Mouse (Mus musculus) hindbrain, embryonic 15.5 days (tissue): ENCODE results near the gene Nell1. TPM values are rescaled to one million over a fixed set of nuclear protein-coding genes. Genes with fewer than 3 reads are reported as not detected.

Experiments
- ATAC-seq: fragments of 200-750 bp; cut with Nextera tagmentation; 2 replicates; pipeline ENCODE4 v1.8.0; 2017; ENCODE audit warnings: low read depth, moderate number of reproducible peaks, moderate TSS enrichment; ENCODE audit not compliant: low FRiP score
- H3K27ac ChIP-seq: fragments of 300-500 bp; sonication (generic); replicated peaks from 2 replicates; pipeline ENCODE4 v1.5.1; 2015; ENCODE audit warnings: mild to moderate bottlenecking, inconsistent platforms
- H3K27me3 ChIP-seq: fragments of 300-500 bp; sonication (generic); 2 replicates; pipeline ENCODE4 v1.6.1; 2015; ENCODE audit warnings: control low read depth, inconsistent platforms
- H3K36me3 ChIP-seq: fragments of 300-500 bp; sonication (generic); 2 replicates; pipeline ENCODE4 v1.6.1; 2015; ENCODE audit warnings: control low read depth, inconsistent platforms
- H3K4me1 ChIP-seq: fragments of 300-500 bp; sonication (generic); replicated peaks from 2 replicates; pipeline ENCODE4 v1.6.1; 2015; ENCODE audit warnings: control low read depth, inconsistent platforms
- H3K4me2 ChIP-seq: fragments of 300-500 bp; sonication (generic); 2 replicates; pipeline ENCODE4 v1.6.1; 2015; ENCODE audit warnings: moderate library complexity, mild to moderate bottlenecking, inconsistent platforms
- H3K4me3 ChIP-seq: fragments of 300-500 bp; sonication (generic); 2 replicates; pipeline ENCODE4 v1.5.1; 2015; ENCODE audit warnings: mild to moderate bottlenecking, inconsistent platforms
- H3K9ac ChIP-seq: fragments of 300-500 bp; sonication (generic); 2 replicates; pipeline ENCODE4 v1.6.1; 2015; ENCODE audit warnings: inconsistent platforms
- H3K9me3 ChIP-seq: fragments of 300-500 bp; sonication (generic); 2 replicates; pipeline ENCODE4 v1.6.1; 2016; ENCODE audit warnings: control low read depth, inconsistent platforms
- WGBS: fragments of 180-500 bp; shearing (Covaris S2); methylation state at CpG from one replicate; pipeline ENCODE4 v1.1.7; 2015; 5-methylcytosine and 5-hydroxymethylcytosine counted together
- polyA plus RNA-seq: library from polyadenylated mRNA; unstranded; fragments of >200 nt; fragmentation: Nextera tagmentation; extraction: Ambion mirVana; gene quantifications from 2 replicates; pipeline ENCODE4 v1.2.1, GENCODE M21; 2015

Nell1 gene
- polyA plus RNA-seq, 1 experiment from 2014 or later: 30.0 TPM

DNA sequence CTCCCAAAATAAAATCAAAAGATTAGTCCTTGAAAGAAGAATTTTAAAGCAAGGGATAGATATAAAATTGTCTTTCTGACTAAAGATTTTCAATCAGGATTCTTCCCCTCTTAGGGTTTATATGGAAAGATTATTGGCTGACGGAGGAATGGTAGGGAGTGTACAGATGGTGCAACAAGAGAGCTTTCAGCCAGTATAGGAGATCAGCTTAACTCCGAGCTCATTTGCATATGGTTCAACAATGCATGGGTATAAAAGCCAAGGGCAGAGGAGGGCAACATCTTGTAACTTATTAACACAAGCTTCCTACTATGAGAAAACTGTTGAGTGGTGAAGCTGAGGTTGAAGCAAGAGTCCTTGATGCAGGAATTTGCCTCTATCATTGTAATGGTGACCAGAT lies 658.5 kb downstream of the Nell1 start:
- Histone ChIP-seq H3K27ac (no peak overlapping the region), H3K4me2 (no peak overlapping the region), H3K9me3 (no peaks in the 10 kb centered on the region), H3K36me3 (no peaks in the 10 kb centered on the region), H3K4me3 (no peak overlapping the region), H3K4me1 (no peaks in the 10 kb centered on the region), H3K9ac (no peak overlapping the region), H3K27me3 (no peaks in the 10 kb centered on the region)
- no peak for ATAC-seq
- 62% methylated on average over 2 of the region's 2 CpGs for WGBS

GRCm38 (mm10) chr7:50672266-50672665 lies 697.6 kb downstream of the Nell1 start:
- no peaks in the 10 kb centered on the region for H3K9me3 ChIP-seq
- H3K9ac ChIP-seq: no peak overlapping the region
- H3K27me3 ChIP-seq: no peaks in the 10 kb centered on the region
- 61% methylated on average over 4 of the region's 4 CpGs for WGBS
- ATAC-seq: no peak
- no peak overlapping the region for H3K4me2 ChIP-seq
- H3K4me3 ChIP-seq: no peak overlapping the region
- no peaks in the 10 kb centered on the region for H3K36me3 ChIP-seq
- H3K27ac ChIP-seq: no peak overlapping the region
- H3K4me1 ChIP-seq: no peaks in the 10 kb centered on the region

GRCm38 (mm10) chr7:50675444-50675843 lies 700.8 kb downstream of the Nell1 start:
- 41% methylated on average over 1 of the region's 1 CpGs for whole genome bisulfite sequencing
- H3K4me2 ChIP-seq: no peak overlapping the region
- H3K27ac ChIP-seq: no peak overlapping the region
- ATAC-seq: no peak
- H3K4me3 ChIP-seq: no peak overlapping the region
- no peaks in the 10 kb centered on the region for H3K27me3 ChIP-seq
- no peaks in the 10 kb centered on the region for H3K4me1 ChIP-seq
- no peaks in the 10 kb centered on the region for H3K36me3 ChIP-seq
- no peak overlapping the region for H3K9ac ChIP-seq
- H3K9me3 ChIP-seq: no peaks in the 10 kb centered on the region

DNA sequence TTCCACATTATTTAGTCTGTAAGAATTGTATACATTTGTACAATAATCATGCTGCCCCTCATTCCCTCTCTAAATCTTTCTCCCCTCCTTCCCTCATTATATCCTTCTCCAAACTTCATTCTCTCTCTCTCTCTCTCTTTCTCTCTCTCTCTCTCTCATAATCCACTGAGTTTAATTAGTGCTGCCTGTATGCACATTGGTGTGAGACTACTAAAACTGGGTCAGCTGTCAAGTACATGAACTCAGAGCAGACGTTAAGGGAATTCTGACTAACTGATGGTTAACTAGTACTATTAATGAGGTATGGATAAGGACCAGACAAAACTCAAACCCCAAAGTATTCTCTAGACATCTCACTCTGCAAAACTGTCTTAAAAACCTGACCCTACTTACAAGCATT lies 702.8 kb downstream of the Nell1 start:
- WGBS: 70% methylated on average over 1 of the region's 1 CpGs
- Histone ChIP-seq H3K9ac (no peak overlapping the region), H3K9me3 (no peaks in the 10 kb centered on the region), H3K27ac (no peak overlapping the region), H3K36me3 (no peaks in the 10 kb centered on the region), H3K4me1 (no peaks in the 10 kb centered on the region), H3K4me2 (no peak overlapping the region), H3K4me3 (no peak overlapping the region), H3K27me3 (no peaks in the 10 kb centered on the region)
- ATAC-seq: no peak

DNA sequence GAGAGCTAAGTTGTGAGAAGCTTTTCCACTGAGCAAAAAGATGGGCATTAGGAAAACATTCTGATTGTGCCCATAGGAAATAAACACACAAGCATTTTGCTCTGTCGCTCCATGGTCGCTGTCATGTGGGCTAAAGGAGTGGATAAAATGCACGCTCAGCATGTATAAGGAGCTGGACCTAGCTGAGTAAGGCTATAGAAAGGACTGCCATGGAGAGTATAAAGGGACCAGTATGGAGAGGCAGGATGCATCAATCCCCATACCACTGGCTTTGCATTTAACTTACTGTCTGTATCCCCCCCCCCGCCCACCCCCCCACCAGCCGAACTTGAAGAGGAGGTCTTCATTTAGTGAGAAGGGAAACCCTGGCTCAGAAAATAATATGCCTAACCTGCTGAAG lies 711.7 kb downstream of the Nell1 start:
- Histone ChIP-seq H3K9me3 (no peaks in the 10 kb centered on the region), H3K27me3 (no peaks in the 10 kb centered on the region), H3K27ac (no peak overlapping the region), H3K36me3 (no peaks in the 10 kb centered on the region), H3K4me3 (no peak overlapping the region), H3K9ac (no peak overlapping the region), H3K4me2 (no peak overlapping the region), H3K4me1 (no peaks in the 10 kb centered on the region)
- 86% methylated on average over 5 of the region's 5 CpGs for WGBS
- no peak for ATAC-seq

GRCm38 (mm10) chr7:50725166-50725565 lies 750.5 kb downstream of the Nell1 start:
- no peak overlapping the region for H3K27ac ChIP-seq
- H3K4me1 ChIP-seq: no peaks in the 10 kb centered on the region
- H3K27me3 ChIP-seq: no peaks in the 10 kb centered on the region
- H3K9me3 ChIP-seq: no peaks in the 10 kb centered on the region
- no peak overlapping the region for H3K4me3 ChIP-seq
- H3K9ac ChIP-seq: no peak overlapping the region
- H3K4me2 ChIP-seq: no peak overlapping the region
- WGBS: 38% methylated on average over 3 of the region's 3 CpGs
- no peaks in the 10 kb centered on the region for H3K36me3 ChIP-seq
- ATAC-seq: no peak

GRCm38 (mm10) chr7:50730951-50731350 lies 756.3 kb downstream of the Nell1 start:
- Histone ChIP-seq H3K9ac (no peak overlapping the region), H3K27ac (no peak overlapping the region), H3K36me3 (no peaks in the 10 kb centered on the region), H3K27me3 (no peaks in the 10 kb centered on the region), H3K9me3 (no peaks in the 10 kb centered on the region), H3K4me1 (no peaks in the 10 kb centered on the region), H3K4me3 (no peak overlapping the region), H3K4me2 (no peak overlapping the region)
- no peak for ATAC-seq
- 64% methylated on average over 4 of the region's 4 CpGs for WGBS

DNA sequence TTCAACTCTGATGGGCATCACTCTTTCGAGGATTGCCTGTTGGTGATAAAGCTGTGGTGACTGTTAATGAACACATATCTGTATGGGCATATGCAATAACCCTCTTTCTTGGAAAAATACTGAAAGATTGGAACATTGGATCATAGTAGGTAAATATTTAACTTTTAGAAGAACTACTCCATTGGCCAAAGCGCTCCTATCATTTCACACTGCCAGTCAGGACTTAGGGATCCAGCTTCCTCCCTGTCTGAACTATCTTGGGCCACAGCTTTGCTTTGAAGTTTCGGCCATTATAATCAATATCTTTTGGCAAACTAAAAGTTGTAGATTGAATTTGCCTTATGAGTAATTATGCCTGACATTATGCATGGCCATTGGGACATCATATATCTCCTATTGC lies 780.9 kb downstream of the Nell1 start:
- Histone ChIP-seq H3K4me2 (no peak overlapping the region), H3K9ac (no peak overlapping the region), H3K9me3 (no peaks in the 10 kb centered on the region), H3K27me3 (no peaks in the 10 kb centered on the region), H3K4me3 (no peak overlapping the region), H3K27ac (no peak overlapping the region), H3K4me1 (no peaks in the 10 kb centered on the region), H3K36me3 (no peaks in the 10 kb centered on the region)
- no peak for ATAC-seq
- 91% methylated on average over 3 of the region's 3 CpGs for WGBS

- no peak for ATAC-seq
- Histone ChIP-seq H3K4me3 (no peak overlapping the region), H3K9me3 (no peaks in the 10 kb centered on the region), H3K4me1 (no peaks in the 10 kb centered on the region), H3K36me3 (no peaks in the 10 kb centered on the region), H3K9ac (no peak overlapping the region), H3K27me3 (no peaks in the 10 kb centered on the region), H3K4me2 (no peak overlapping the region), H3K27ac (no peak overlapping the region)
- 59% methylated on average over 5 of the region's 5 CpGs for WGBS
Measured at GRCm38 (mm10) chr7:50756409-50756808, 781.7 kb downstream of the Nell1 start.

DNA sequence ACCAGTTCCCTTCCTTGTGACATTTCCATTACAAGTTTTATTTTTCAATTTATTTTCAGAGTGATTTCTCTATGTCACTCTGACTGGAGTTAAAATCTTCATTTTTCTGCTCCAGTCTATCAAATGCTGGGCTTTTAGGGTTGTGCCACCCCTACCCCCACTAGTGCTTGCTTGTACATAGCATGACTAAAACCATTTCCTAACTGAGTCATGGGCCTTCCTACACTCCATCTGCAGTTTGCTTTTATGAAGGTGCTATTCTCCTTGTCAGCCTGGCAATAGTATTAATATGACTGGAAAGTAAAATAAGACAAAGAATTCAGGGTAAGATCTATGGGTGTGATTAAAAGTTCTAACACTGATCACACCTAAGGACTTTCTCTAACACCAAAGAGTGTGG lies 798.9 kb downstream of the Nell1 start:
- no peaks in the 10 kb centered on the region for H3K27me3 ChIP-seq
- no peak for ATAC-seq
- no peaks in the 10 kb centered on the region for H3K36me3 ChIP-seq
- no peak overlapping the region for H3K4me3 ChIP-seq
- H3K4me2 ChIP-seq: no peak overlapping the region
- no peak overlapping the region for H3K27ac ChIP-seq
- H3K9me3 ChIP-seq: no peaks in the 10 kb centered on the region
- H3K4me1 ChIP-seq: no peaks in the 10 kb centered on the region
- no peak overlapping the region for H3K9ac ChIP-seq

DNA sequence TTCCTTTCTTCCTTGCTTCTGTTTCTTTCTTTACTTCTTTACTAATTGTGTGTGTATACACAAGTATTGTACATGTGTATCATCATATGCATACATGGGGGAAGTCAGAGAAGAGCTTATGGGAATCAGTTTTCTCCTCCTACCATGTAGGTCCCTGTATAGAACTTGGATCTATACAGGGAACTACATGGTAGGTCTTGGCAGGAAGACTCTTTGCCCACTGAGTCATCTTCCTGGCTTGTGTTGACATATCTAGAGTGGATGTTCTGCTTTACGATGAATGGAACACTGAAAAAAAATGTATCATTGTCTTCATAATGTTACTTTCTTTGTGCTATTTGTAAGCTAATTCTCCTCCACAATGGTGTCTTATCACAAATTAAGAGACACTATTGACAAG lies 806.4 kb downstream of the Nell1 start:
- Histone ChIP-seq H3K4me1 (no peaks in the 10 kb centered on the region), H3K4me2 (no peak overlapping the region), H3K9me3 (no peaks in the 10 kb centered on the region), H3K27ac (no peak overlapping the region), H3K36me3 (no peaks in the 10 kb centered on the region), H3K27me3 (no peaks in the 10 kb centered on the region), H3K9ac (no peak overlapping the region), H3K4me3 (no peak overlapping the region)
- WGBS: 84% methylated on average over 1 of the region's 1 CpGs
- ATAC-seq: no peak

- no peaks in the 10 kb centered on the region for H3K27me3 ChIP-seq
- H3K9me3 ChIP-seq: no peaks in the 10 kb centered on the region
- H3K4me1 ChIP-seq: no peaks in the 10 kb centered on the region
- ATAC-seq: 0 out of 2 replicates have a peak, but pooled peaks have one; percentile 45
- H3K4me2 ChIP-seq: no peak overlapping the region
- H3K9ac ChIP-seq: no peak overlapping the region
- 75% methylated on average over 1 of the region's 1 CpGs for whole genome bisulfite sequencing
- no peaks in the 10 kb centered on the region for H3K36me3 ChIP-seq
- no peak overlapping the region for H3K27ac ChIP-seq
- H3K4me3 ChIP-seq: no peak overlapping the region
Measured at GRCm38 (mm10) chr7:50783652-50784051, 809.0 kb downstream of the Nell1 start.

- Histone ChIP-seq H3K4me1 (no peaks in the 10 kb centered on the region), H3K36me3 (no peaks in the 10 kb centered on the region), H3K27ac (no peak overlapping the region), H3K9me3 (no peaks in the 10 kb centered on the region), H3K9ac (no peak overlapping the region), H3K4me2 (no peak overlapping the region), H3K4me3 (no peak overlapping the region), H3K27me3 (no peaks in the 10 kb centered on the region)
- peak; percentile 48; the same call in 1 of the 2 replicates for ATAC-seq
- 10% methylated on average over 7 of the region's 7 CpGs for WGBS
Measured at GRCm38 (mm10) chr7:50826180-50826579, 851.5 kb downstream of the Nell1 start.
